Mouse (Mus musculus): Measurements from ENCODE around the gene B3gnt7. TPM values are rescaled to one million over a fixed set of nuclear protein-coding genes. Genes with fewer than 3 reads are reported as not detected.

Gene B3gnt7
- polyA plus RNA-seq, 1 experiment: not detected

GRCm38 (mm10) chr1:86347716-86348045 is 45.0 kb downstream of the B3gnt7 start:
- no peaks in the 10 kb centered on the region for H3K79me2 ChIP-seq (ENCODE audit: control insufficient read depth, insufficient read depth)
- H3ac ChIP-seq (ENCODE audit: control insufficient read depth, insufficient read length): no peak overlapping the region
- no peaks in the 10 kb centered on the region for H3K27me3 ChIP-seq (ENCODE audit: control insufficient read depth, insufficient read depth, insufficient read length)
- H3K36me3 ChIP-seq (ENCODE audit: control insufficient read depth, insufficient read depth): peaks cover 76% of the 10 kb centered on the region
- no peak overlapping the region for H3K4me2 ChIP-seq (ENCODE audit: low read depth)
- no peak for TF ChIP-seq TCF3 (IDR thresholded peaks at IDR 0.05; ENCODE audit: insufficient read length, low read depth)
- TF ChIP-seq POLR2AphosphoS2 (IDR thresholded peaks at IDR 0.05; ENCODE audit: insufficient read length, low read depth): no peak
- TF ChIP-seq MYOD1 (IDR thresholded peaks at IDR 0.05; ENCODE audit: control insufficient read depth in 1 of 3, insufficient read length in 2 of 3, low read depth in 2 of 3): no peak
- TF ChIP-seq POLR2A (IDR thresholded peaks at IDR 0.05; ENCODE audit: insufficient read length, low read depth): no peak
- no peak for TF ChIP-seq MYOG (IDR thresholded peaks at IDR 0.05; ENCODE audit: control insufficient read depth in 1 of 3, insufficient read depth in 1 of 3, insufficient read length in 2 of 3, low read depth in 2 of 3)
- TF ChIP-seq E2F4 (IDR thresholded peaks at IDR 0.05; ENCODE audit: insufficient read depth): no peak
- no peak for TF ChIP-seq SRF (IDR thresholded peaks at IDR 0.05; ENCODE audit: control insufficient read depth, insufficient read length, low read depth)
- no peak for TF ChIP-seq TCF12 (IDR thresholded peaks at IDR 0.05; ENCODE audit: insufficient read depth, poor library complexity, severe bottlenecking)
- no peak for TF ChIP-seq USF1 (IDR thresholded peaks at IDR 0.05; ENCODE audit: low read depth)
- TF ChIP-seq CEBPB (IDR thresholded peaks at IDR 0.05; ENCODE audit: insufficient read depth, poor library complexity, severe bottlenecking): no peak
- TF ChIP-seq REST (IDR thresholded peaks at IDR 0.05; ENCODE audit: insufficient read depth, insufficient read length): no peak
- no peak for TF ChIP-seq MAX (IDR thresholded peaks at IDR 0.05; ENCODE audit: low read depth)
- H3K4me3 ChIP-seq: no peak overlapping the region

- H3ac ChIP-seq (ENCODE audit: control insufficient read depth, insufficient read length): no peak overlapping the region
- H3K79me2 ChIP-seq (ENCODE audit: control insufficient read depth, insufficient read depth): no peaks in the 10 kb centered on the region
- no peak overlapping the region for H3K4me2 ChIP-seq (ENCODE audit: low read depth)
- no peaks in the 10 kb centered on the region for H3K27me3 ChIP-seq (ENCODE audit: control insufficient read depth, insufficient read depth, insufficient read length)
- no peak for TF ChIP-seq TCF3 (IDR thresholded peaks at IDR 0.05; ENCODE audit: insufficient read length, low read depth)
- no peak for TF ChIP-seq CEBPB (IDR thresholded peaks at IDR 0.05; ENCODE audit: insufficient read depth, poor library complexity, severe bottlenecking)
- no peak for TF ChIP-seq REST (IDR thresholded peaks at IDR 0.05; ENCODE audit: insufficient read depth, insufficient read length)
- TF ChIP-seq MAX (IDR thresholded peaks at IDR 0.05; ENCODE audit: low read depth): no peak
- TF ChIP-seq MYOD1 (IDR thresholded peaks at IDR 0.05; ENCODE audit: control insufficient read depth in 1 of 3, insufficient read length in 2 of 3, low read depth in 2 of 3): no peak
- TF ChIP-seq E2F4 (IDR thresholded peaks at IDR 0.05; ENCODE audit: insufficient read depth): no peak
- no peak for TF ChIP-seq USF1 (IDR thresholded peaks at IDR 0.05; ENCODE audit: low read depth)
- no peak for TF ChIP-seq POLR2A (IDR thresholded peaks at IDR 0.05; ENCODE audit: insufficient read length, low read depth)
- no peak for TF ChIP-seq POLR2AphosphoS2 (IDR thresholded peaks at IDR 0.05; ENCODE audit: insufficient read length, low read depth)
- no peak for TF ChIP-seq TCF12 (IDR thresholded peaks at IDR 0.05; ENCODE audit: insufficient read depth, poor library complexity, severe bottlenecking)
- H3K4me3 ChIP-seq: no peak overlapping the region
- peaks cover 78% of the 10 kb centered on the region for H3K36me3 ChIP-seq (ENCODE audit: control insufficient read depth, insufficient read depth)
Measured at GRCm38 (mm10) chr1:86348083-86348482, 45.5 kb downstream of the B3gnt7 start.

- TF ChIP-seq TCF3 (IDR thresholded peaks at IDR 0.05; ENCODE audit: insufficient read length, low read depth) (no peak), MYOD1 (IDR thresholded peaks at IDR 0.05; ENCODE audit: control insufficient read depth in 1 of 3, insufficient read length in 2 of 3, low read depth in 2 of 3) (no peak), TCF12 (IDR thresholded peaks at IDR 0.05; ENCODE audit: insufficient read depth, poor library complexity, severe bottlenecking) (no peak), USF1 (IDR thresholded peaks at IDR 0.05; ENCODE audit: low read depth) (no peak), MYOG (IDR thresholded peaks at IDR 0.05; ENCODE audit: control insufficient read depth in 1 of 3, insufficient read depth in 1 of 3, insufficient read length in 2 of 3, low read depth in 2 of 3) (no peak), CEBPB (IDR thresholded peaks at IDR 0.05; ENCODE audit: insufficient read depth, poor library complexity, severe bottlenecking) (no peak), E2F4 (IDR thresholded peaks at IDR 0.05; ENCODE audit: insufficient read depth) (no peak)
- no peaks in the 10 kb centered on the region for H3K27me3 ChIP-seq (ENCODE audit: control insufficient read depth, insufficient read depth, insufficient read length)
- H3K4me2 ChIP-seq (ENCODE audit: low read depth): no peak overlapping the region
- no peak overlapping the region for H3K4me3 ChIP-seq
- H3K79me2 ChIP-seq (ENCODE audit: control insufficient read depth, insufficient read depth): no peaks in the 10 kb centered on the region
- H3K36me3 ChIP-seq (ENCODE audit: control insufficient read depth, insufficient read depth): peaks cover 84% of the 10 kb centered on the region
- H3ac ChIP-seq (ENCODE audit: control insufficient read depth, insufficient read length): no peak overlapping the region
Measured at GRCm38 (mm10) chr1:86348801-86349200, 46.2 kb downstream of the B3gnt7 start.

- Histone ChIP-seq H3K36me3 (ENCODE audit: control insufficient read depth, insufficient read depth) (peaks cover 88% of the 10 kb centered on the region), H3K4me3 (no peak overlapping the region), H3K27me3 (ENCODE audit: control insufficient read depth, insufficient read depth, insufficient read length) (no peaks in the 10 kb centered on the region), H3K79me2 (ENCODE audit: control insufficient read depth, insufficient read depth) (no peaks in the 10 kb centered on the region), H3K4me2 (ENCODE audit: low read depth) (no peak overlapping the region), H3ac (ENCODE audit: control insufficient read depth, insufficient read length) (no peak overlapping the region)
- TF ChIP-seq CEBPB (IDR thresholded peaks at IDR 0.05; ENCODE audit: insufficient read depth, poor library complexity, severe bottlenecking) (no peak), USF1 (IDR thresholded peaks at IDR 0.05; ENCODE audit: low read depth) (no peak), POLR2AphosphoS2 (IDR thresholded peaks at IDR 0.05; ENCODE audit: insufficient read length, low read depth) (no peak), POLR2A (IDR thresholded peaks at IDR 0.05; ENCODE audit: insufficient read length, low read depth) (no peak), E2F4 (IDR thresholded peaks at IDR 0.05; ENCODE audit: insufficient read depth) (no peak), TCF12 (IDR thresholded peaks at IDR 0.05; ENCODE audit: insufficient read depth, poor library complexity, severe bottlenecking) (no peak), MYOG (IDR thresholded peaks at IDR 0.05; ENCODE audit: control insufficient read depth in 1 of 3, insufficient read depth in 1 of 3, insufficient read length in 2 of 3, low read depth in 2 of 3) (no peak), MYOD1 (IDR thresholded peaks at IDR 0.05; ENCODE audit: control insufficient read depth in 1 of 3, insufficient read length in 2 of 3, low read depth in 2 of 3) (no peak), TCF3 (IDR thresholded peaks at IDR 0.05; ENCODE audit: insufficient read length, low read depth) (no peak), MAX (IDR thresholded peaks at IDR 0.05; ENCODE audit: low read depth) (no peak), SRF (IDR thresholded peaks at IDR 0.05; ENCODE audit: control insufficient read depth, insufficient read length, low read depth) (no peak), REST (IDR thresholded peaks at IDR 0.05; ENCODE audit: insufficient read depth, insufficient read length) (no peak)
Measured at GRCm38 (mm10) chr1:86349201-86349600, 46.6 kb downstream of the B3gnt7 start.

GRCm38 (mm10) chr1:86349696-86350095 is 47.1 kb downstream of the B3gnt7 start:
- Histone ChIP-seq H3K4me2 (ENCODE audit: low read depth) (no peak overlapping the region), H3K27me3 (ENCODE audit: control insufficient read depth, insufficient read depth, insufficient read length) (no peaks in the 10 kb centered on the region), H3K4me3 (no peak overlapping the region), H3K36me3 (ENCODE audit: control insufficient read depth, insufficient read depth) (peaks cover 93% of the 10 kb centered on the region), H3ac (ENCODE audit: control insufficient read depth, insufficient read length) (no peak overlapping the region), H3K79me2 (ENCODE audit: control insufficient read depth, insufficient read depth) (no peaks in the 10 kb centered on the region)
- TF ChIP-seq TCF12 (IDR thresholded peaks at IDR 0.05; ENCODE audit: insufficient read depth, poor library complexity, severe bottlenecking) (no peak), USF1 (IDR thresholded peaks at IDR 0.05; ENCODE audit: low read depth) (no peak)

Measured in myocyte (in vitro differentiated cells).